Mouse (Mus musculus) layer of hippocampus, adult 18-20 months (tissue): ENCODE results near the gene Madcam1. TPM values are rescaled to one million over a fixed set of nuclear protein-coding genes. Genes with fewer than 3 reads are reported as not detected.
"Not testable (repeated sequence)": the region's sequence is repeated elsewhere in the genome, so short reads cannot be mapped to it uniquely, and the experiment has no call there.

Source experiments
- DNase-seq, 2 experiments: peaks; one replicate each; pipeline ENCODE4 v3.0.0; 2022; ENCODE audit warnings: low spot score in 2 of 2
- total RNA-seq, 2 experiments: library from RNA; stranded (reverse); gene quantifications; 2 replicates each; pipeline ENCODE4 v1.2.3; 2021

The Madcam1 gene
- total RNA-seq, 2 experiments from 2014 or later = not detected

GRCm38 (mm10) chr10:79687513-79687912 lies 23.2 kb downstream of the Madcam1 start:
- DNase-seq = no peak

GRCm38 (mm10) chr10:79688720-79689119 lies 24.4 kb downstream of the Madcam1 start, which contains the start of gene Gzmm:
TSS of gene Gzmm (plus strand) at chr10:79689020.
- DNase-seq = no peak

- no peak for DNase-seq
Measured at GRCm38 (mm10) chr10:79689178-79689577, 24.8 kb downstream of the Madcam1 start.

- no peak for DNase-seq
Measured at GRCm38 (mm10) chr10:79691986-79692548, 27.7 kb downstream of the Madcam1 start.

GRCm38 (mm10) chr10:79693580-79694378 lies 29.4 kb downstream of the Madcam1 start:
- DNase-seq = no peak

GRCm38 (mm10) chr10:79694379-79694655 lies 30.0 kb downstream of the Madcam1 start:
- DNase-seq = no peak

GRCm38 (mm10) chr10:79695231-79696128 lies 31.1 kb downstream of the Madcam1 start:
- DNase-seq = peak in 1 of 2 experiments; percentile 76

- no peak for DNase-seq
Measured at GRCm38 (mm10) chr10:79696129-79696651, 31.8 kb downstream of the Madcam1 start.

- DNase-seq = no peak
Measured at GRCm38 (mm10) chr10:79697916-79698315, 33.6 kb downstream of the Madcam1 start.

- no peak for DNase-seq
Measured at GRCm38 (mm10) chr10:79698459-79698858, 34.1 kb downstream of the Madcam1 start.

GRCm38 (mm10) chr10:79700676-79701075 lies 36.3 kb downstream of the Madcam1 start:
- DNase-seq = no peak

GRCm38 (mm10) chr10:79701443-79702129 lies 37.2 kb downstream of the Madcam1 start:
- no peak for DNase-seq

GRCm38 (mm10) chr10:79702970-79703369 lies 38.6 kb downstream of the Madcam1 start:
- not testable (repeated sequence) for DNase-seq

- DNase-seq = no peak
Measured at GRCm38 (mm10) chr10:79703541-79703940, 39.2 kb downstream of the Madcam1 start.

- DNase-seq = peak; percentile 97 to 99
Measured at GRCm38 (mm10) chr10:79704065-79704969, 40.0 kb downstream of the Madcam1 start, which contains the start of gene Bsg. TSS of gene Bsg (plus strand) at chr10:79704491.

GRCm38 (mm10) chr10:79704970-79705360 lies 40.6 kb downstream of the Madcam1 start:
- no peak for DNase-seq

- DNase-seq = no peak
Measured at GRCm38 (mm10) chr10:79705951-79706350, 41.6 kb downstream of the Madcam1 start.

- no peak for DNase-seq
Measured at GRCm38 (mm10) chr10:79706406-79707094, 42.2 kb downstream of the Madcam1 start.

GRCm38 (mm10) chr10:79707162-79707561 lies 42.8 kb downstream of the Madcam1 start:
- no peak for DNase-seq
